Mouse (Mus musculus) heart, postnatal 0 days (tissue): Measurements from ENCODE around the gene Rora.

ENCODE experiments used
- CTCF ChIP-seq: IDR thresholded peaks from 2 replicates; pipeline ENCODE4 v1.5.1; 2016; ENCODE audit warnings: antibody characterized with exemption, control low read depth, low read depth
- EP300 ChIP-seq: IDR thresholded peaks from 2 replicates; pipeline ENCODE4 v1.6.1; 2016; ENCODE audit warnings: antibody characterized with exemption, low read depth

DNA sequence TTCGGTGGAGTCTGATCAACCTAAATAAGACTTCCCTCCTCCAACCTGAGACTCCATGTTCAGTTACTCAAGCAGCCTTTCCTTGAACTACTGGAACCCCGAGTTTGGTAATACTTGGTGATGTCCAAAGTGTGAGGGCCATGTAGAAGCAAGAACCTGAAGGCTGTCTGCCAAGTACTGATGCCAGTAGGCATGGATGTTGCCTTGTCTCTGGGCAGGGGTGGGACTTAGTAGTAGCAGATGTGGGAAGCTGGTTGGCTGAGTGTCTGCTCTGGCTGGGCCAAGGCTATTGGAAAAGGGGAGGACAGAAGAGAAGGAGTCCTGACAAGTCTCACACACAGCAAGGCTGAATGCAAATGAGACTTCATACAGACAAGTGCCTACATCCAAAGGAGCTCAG, 154.1 kb downstream of the Rora start:
- no peak for TF ChIP-seq CTCF
- TF ChIP-seq EP300: no peak
